ENCODE assay signal across 8 mouse cellular contexts in genomic region chr7:16308555-16309317, GRCm38 (mm10). TPM values are rescaled to one million over a fixed set of nuclear protein-coding genes. Genes with fewer than 3 reads are reported as not detected.
A peak's percentile ranks its signal among the peaks of the same experiment; 100 is the strongest.
DNase-seq lines count a peak whose midpoint lies in the region; ATAC-seq lines count a peak whose summit lies in the region.

No protein-coding gene starts in this region.

- peak; percentile 62 for DNase-seq in cerebellum, adult 11-12 months
- no peak for DNase-seq in cerebellum, adult 11 months
- peak; percentile 24 for DNase-seq in thymus, postnatal 14 days
- DNase-seq in thymus, postnatal 10 days (ENCODE audit: low spot score in 2 of 2) = no peak
- peak; percentile 57 for DNase-seq in induced T-regulatory cell, adult 2 months (ENCODE audit: low read depth)
- DNase-seq in right cerebral cortex, adult 18-20 months = no peak

- ATAC-seq in megakaryocyte progenitor cell, adult 5-6 weeks (replicated peaks; ENCODE audit: poor library complexity) = peak; percentile 17
- ATAC-seq in megakaryocyte-erythroid progenitor cell, adult 5-6 weeks (replicated peaks; ENCODE audit: low FRiP score, low TSS enrichment, poor library complexity, severe bottlenecking) = no peak

RNA-seq across cellular contexts. Expression of gene Bbc3, which starts 0.5 kb away (rescaled TPM):
- 0.25 and 1.8 TPM in 2 replicates for total RNA-seq in megakaryocyte progenitor cell, adult 5-6 weeks (2015)
- total RNA-seq in megakaryocyte progenitor cell, adult 5-6 weeks (2017) = 0.84 and 1.2 TPM in 2 replicates
- 1.8 and 2.9 TPM in 2 replicates for total RNA-seq in megakaryocyte-erythroid progenitor cell, adult 5-6 weeks (2014; fragmentation: Nextera tagmentation)
- 3.1 and 4.4 TPM in 2 replicates for total RNA-seq in megakaryocyte-erythroid progenitor cell, adult 5-6 weeks (2017)

RNA-seq across cellular contexts. Expression of gene Ccdc9, which starts 22.1 kb away (rescaled TPM):
- 17.3 and 19.8 TPM in 2 replicates for total RNA-seq in megakaryocyte progenitor cell, adult 5-6 weeks (2015)
- 87.9 and 99.6 TPM in 2 replicates for total RNA-seq in megakaryocyte progenitor cell, adult 5-6 weeks (2017)
- 57.1 and 65.7 TPM in 2 replicates for total RNA-seq in megakaryocyte-erythroid progenitor cell, adult 5-6 weeks (2014; fragmentation: Nextera tagmentation)
- total RNA-seq in megakaryocyte-erythroid progenitor cell, adult 5-6 weeks (2017) = 106 and 110 TPM in 2 replicates

RNA-seq across cellular contexts. Expression of gene Inafm1, which starts 35.3 kb away (rescaled TPM):
- 5.0 and 11.3 TPM in 2 replicates for total RNA-seq in megakaryocyte progenitor cell, adult 5-6 weeks (2015)
- total RNA-seq in megakaryocyte progenitor cell, adult 5-6 weeks (2017) = 5.2 and 6.8 TPM in 2 replicates
- 23.3 and 28.3 TPM in 2 replicates for total RNA-seq in megakaryocyte-erythroid progenitor cell, adult 5-6 weeks (2014; fragmentation: Nextera tagmentation)
- 14.8 and 18.4 TPM in 2 replicates for total RNA-seq in megakaryocyte-erythroid progenitor cell, adult 5-6 weeks (2017)

RNA-seq across cellular contexts. Expression of gene C5ar1, which starts 49.4 kb away (rescaled TPM):
- total RNA-seq in megakaryocyte progenitor cell, adult 5-6 weeks (2015) = 2.4 and 4.0 TPM in 2 replicates
- 0.57 and 1.2 TPM in 2 replicates for total RNA-seq in megakaryocyte progenitor cell, adult 5-6 weeks (2017)
- 0.22 TPM in 1 of 2 replicates, not detected in the other for total RNA-seq in megakaryocyte-erythroid progenitor cell, adult 5-6 weeks (2014; fragmentation: Nextera tagmentation)
- total RNA-seq in megakaryocyte-erythroid progenitor cell, adult 5-6 weeks (2017) = 0.23 TPM in 1 of 2 replicates, not detected in the other

Comparison
In these comparisons a context has a peak if more than half of its experiments do, and no peak if none do; other contexts are left out.
1. DNase-seq: peak in cerebellum, adult 11-12 months (single experiment), thymus, postnatal 14 days (single experiment) and induced T-regulatory cell, adult 2 months (single experiment); none in cerebellum, adult 11 months (single experiment), thymus, postnatal 10 days (0 of 2) and right cerebral cortex, adult 18-20 months (single experiment).